Mouse (Mus musculus) cerebellum, adult 2 months (tissue): ENCODE measurements around the gene Bmf. TPM values are rescaled to one million over a fixed set of nuclear protein-coding genes. Genes with fewer than 3 reads are reported as not detected.
"Not testable (repeated sequence)": the region's sequence is repeated elsewhere in the genome, so short reads cannot be mapped to it uniquely, and the experiment has no call there.

Source experiments
- DNase-seq, 2 experiments: peaks; one replicate each; pipeline ENCODE4 v3.0.0; 2021
- H3K27ac ChIP-seq: fragments of 200-500 bp; 2 replicates; pipeline ENCODE4 v1.5.1; 2012; ENCODE audit warnings: low read length, control low read depth, inconsistent platforms; ENCODE audit not compliant: insufficient read depth
- H3K27me3 ChIP-seq: fragments of 200-500 bp; 2 replicates; pipeline ENCODE4 v1.6.1; 2012; ENCODE audit warnings: inconsistent platforms, mild to moderate bottlenecking, low read length, moderate library complexity; ENCODE audit not compliant: control insufficient read depth, insufficient read depth
- H3K4me1 ChIP-seq: fragments of 200-500 bp; 2 replicates; pipeline ENCODE4 v1.6.1; 2011; ENCODE audit warnings: low read length; ENCODE audit not compliant: control insufficient read depth, insufficient read depth
- H3K4me3 ChIP-seq: fragments of 200-500 bp; replicated peaks from 2 replicates; pipeline ENCODE3; 2011; ENCODE audit warnings: mild to moderate bottlenecking, low read depth, low read length, control low read depth; ENCODE audit not compliant: insufficient read depth
- CTCF ChIP-seq: fragments of 200-500 bp; IDR thresholded peaks from 2 replicates; pipeline ENCODE4 v1.5.1; 2011; ENCODE audit warnings: low read depth, mild to moderate bottlenecking, control low read depth, low read length, moderate library complexity, borderline replicate concordance; ENCODE audit not compliant: insufficient read depth
- POLR2A ChIP-seq: fragments of 200-500 bp; IDR thresholded peaks from 2 replicates; pipeline ENCODE4 v1.6.1; 2011; ENCODE audit warnings: low read length, control low read depth, borderline replicate concordance; ENCODE audit not compliant: insufficient read depth
- WGBS: fragments of 180-500 bp; shearing (Covaris S2); methylation state at CpG from one replicate; pipeline ENCODE4 v1.1.7; 2018; 5-methylcytosine and 5-hydroxymethylcytosine counted together
- polyA plus RNA-seq: library from polyadenylated mRNA; depleted of rRNA; stranded (reverse); fragments of >200 nt; gene quantifications from 2 replicates; pipeline ENCODE4 v1.2.3, GENCODE M21; 2012

Gene Bmf
- polyA plus RNA-seq, 1 experiment = 8.6 TPM

- Histone ChIP-seq H3K27ac (no peak overlapping the region), H3K4me1 (no peaks in the 10 kb centered on the region), H3K27me3 (no peaks in the 10 kb centered on the region), H3K4me3 (no peak overlapping the region)
- no peak for TF ChIP-seq CTCF
- TF ChIP-seq POLR2A = no peak
- WGBS = 57% methylated on average over 9 of the region's 9 CpGs
- DNase-seq = no peak
These were observed 22.8 kb upstream of the Bmf start for GRCm38 (mm10) chr2:118572183-118572836.

- no peaks in the 10 kb centered on the region for H3K27me3 ChIP-seq
- 68% methylated on average over 2 of the region's 2 CpGs for WGBS
- no peak overlapping the region for H3K4me3 ChIP-seq
- H3K4me1 ChIP-seq = no peaks in the 10 kb centered on the region
- no peak overlapping the region for H3K27ac ChIP-seq
- no peak for DNase-seq
- no peak for TF ChIP-seq CTCF
- no peak for TF ChIP-seq POLR2A
These were observed 21.5 kb upstream of the Bmf start for GRCm38 (mm10) chr2:118570939-118571338.

GRCm38 (mm10) chr2:118567179-118567578, 17.7 kb upstream of the Bmf start:
- WGBS = 90% methylated on average over 8 of the region's 8 CpGs
- H3K4me3 ChIP-seq = no peak overlapping the region
- H3K4me1 ChIP-seq = no peaks in the 10 kb centered on the region
- H3K27me3 ChIP-seq = no peaks in the 10 kb centered on the region
- DNase-seq = no peak
- TF ChIP-seq POLR2A = no peak
- H3K27ac ChIP-seq = no peak overlapping the region

- WGBS = 93% methylated on average over 3 of the region's 3 CpGs
- Histone ChIP-seq H3K4me3 (no peak overlapping the region), H3K4me1 (no peaks in the 10 kb centered on the region), H3K27ac (no peak overlapping the region), H3K27me3 (no peaks in the 10 kb centered on the region)
- TF ChIP-seq CTCF (no peak), POLR2A (no peak)
- DNase-seq = no peak
These were observed 12.9 kb upstream of the Bmf start for GRCm38 (mm10) chr2:118562431-118562830.

- no peak for TF ChIP-seq POLR2A
- TF ChIP-seq CTCF = no peak
- DNase-seq = no peak
- 87% methylated on average over 4 of the region's 4 CpGs for WGBS
- H3K4me3 ChIP-seq = no peak overlapping the region
- H3K27me3 ChIP-seq = no peaks in the 10 kb centered on the region
- H3K4me1 ChIP-seq = no peaks in the 10 kb centered on the region
- no peak overlapping the region for H3K27ac ChIP-seq
These were observed 12.5 kb upstream of the Bmf start for GRCm38 (mm10) chr2:118562015-118562414.

- no peak overlapping the region for H3K4me3 ChIP-seq
- 90% methylated on average over 3 of the region's 3 CpGs for WGBS
- TF ChIP-seq CTCF (no peak), POLR2A (no peak)
These were observed 8.9 kb upstream of the Bmf start for GRCm38 (mm10) chr2:118558426-118558825.

GRCm38 (mm10) chr2:118554356-118554990, 5.0 kb upstream of the Bmf start:
- Histone ChIP-seq H3K4me3 (peak overlapping the region; percentile 87), H3K27ac (peak overlapping the region; percentile 90)
- DNase-seq = peak; percentile 52 to 79
- peak; percentile 35; the same call in 1 of the 2 replicates for TF ChIP-seq POLR2A
- H3K27me3 ChIP-seq, H3K4me1 ChIP-seq: not testable (repeated sequence)
- WGBS = 65% methylated on average over 17 of the region's 17 CpGs

More at GRCm38 (mm10) chr2:118558426-118558825, 8.9 kb upstream of the Bmf start:
- H3K4me1 ChIP-seq = no peaks in the 10 kb centered on the region
- DNase-seq = no peak
- no peaks in the 10 kb centered on the region for H3K27me3 ChIP-seq
- H3K27ac ChIP-seq = no peak overlapping the region

- H3K4me3 ChIP-seq = no peak overlapping the region
- H3K4me1 ChIP-seq = peaks cover 15% of the 10 kb centered on the region
- WGBS = 22% methylated on average over 2 of the region's 2 CpGs
- TF ChIP-seq POLR2A = no peak
- TF ChIP-seq CTCF = no peak
- no peak overlapping the region for H3K27ac ChIP-seq
- DNase-seq = no peak
- H3K27me3 ChIP-seq = no peaks in the 10 kb centered on the region
These were observed 2.1 kb upstream of the Bmf start for GRCm38 (mm10) chr2:118551606-118552005.
